Mouse (Mus musculus) E14TG2a.4 (cell line): ENCODE results near the gene Gm4985.
"Not testable (repeated sequence)": the region's sequence is repeated elsewhere in the genome, so short reads cannot be mapped to it uniquely, and the experiment has no call there.

Experiments
- H3K27me3 ChIP-seq: 2 replicates; pipeline ENCODE4 v1.6.1; 2014; ENCODE audit warnings: low read length, control low read depth; ENCODE audit not compliant: insufficient read depth
- H3K36me3 ChIP-seq: 2 replicates; pipeline ENCODE4 v1.6.1; 2014; ENCODE audit warnings: low read length, control low read depth; ENCODE audit not compliant: insufficient read depth
- H3K4me1 ChIP-seq: replicated peaks from 2 replicates; pipeline ENCODE4 v1.6.1; 2014; ENCODE audit warnings: low read depth, low read length, control low read depth
- H3K4me3 ChIP-seq: replicated peaks from 2 replicates; pipeline ENCODE4 v1.5.1; 2014; ENCODE audit warnings: mild to moderate bottlenecking, low read length
- H3K9me3 ChIP-seq: 2 replicates; pipeline ENCODE4 v1.6.1; 2014; ENCODE audit warnings: low read length, control low read depth
- CTCF ChIP-seq: conservative IDR thresholded peaks from 2 replicates; pipeline ENCODE4 v1.5.1; 2014; ENCODE audit warnings: low read length
- NANOG ChIP-seq: IDR thresholded peaks from 2 replicates; pipeline ENCODE4 v1.6.1; 2014; ENCODE audit warnings: borderline replicate concordance, low read length, mixed read lengths

Gene Gm4985

GRCm38 (mm10) chrX:23958834-23959233, at the start of gene Gm4985:
Gene Gm4985, minus strand, starts transcription at chrX:23958934.
- H3K4me1 ChIP-seq = peaks cover 12% of the 10 kb centered on the region
- not testable (repeated sequence) for H3K27me3 ChIP-seq, H3K4me3 ChIP-seq, H3K36me3 ChIP-seq
- peaks cover 14% of the 10 kb centered on the region for H3K9me3 ChIP-seq

- Histone ChIP-seq H3K4me3 (no peak overlapping the region), H3K9me3 (no peaks in the 10 kb centered on the region), H3K4me1 (peaks cover 16% of the 10 kb centered on the region), H3K36me3 (no peaks in the 10 kb centered on the region), H3K27me3 (no peaks in the 10 kb centered on the region)
- peak; percentile 73; the same call in 1 of the 2 replicates for TF ChIP-seq NANOG
- no peak for TF ChIP-seq CTCF
Observed at GRCm38 (mm10) chrX:23954161-23954560, 4.6 kb downstream of the Gm4985 start.
